Mouse (Mus musculus) megakaryocyte, embryonic 14.5 days (primary cell): ENCODE measurements around the gene Cldn14.

ENCODE experiments used
- FLI1 ChIP-seq: IDR thresholded peaks from 2 replicates; pipeline ENCODE4 v1.6.1; 2012; ENCODE audit warnings: low read length, inconsistent platforms, mixed read lengths
- GATA1 ChIP-seq: IDR thresholded peaks from 3 replicates; pipeline ENCODE4 v1.6.1; 2012; ENCODE audit warnings: mixed read lengths, low read length, inconsistent platforms, borderline replicate concordance

GRCm38 (mm10) chr16:93962283-93962682, 46.4 kb downstream of the Cldn14 start:
- no peak for TF ChIP-seq GATA1
- no peak for TF ChIP-seq FLI1
